Mouse (Mus musculus): ENCODE measurements at regions not wholly inside any gene's neighbourhood (a gene's known extent, or its start where the extent isn't known, plus 50 kb on each side); places are given as distances from the start of the nearest gene placed in this dataset.
A peak's percentile ranks its signal among the peaks of the same experiment; 100 is the strongest.

- DNase-seq (ENCODE audit: low read depth, low spot score), result no peak
These were observed 55.3 kb upstream of the Plcb1 start for GRCm38 (mm10) chr2:134730547-134730946.

- no peak for DNase-seq (ENCODE audit: low read depth, low spot score)
These were observed 59.2 kb upstream of the Plcb1 start for GRCm38 (mm10) chr2:134726713-134727112.

GRCm38 (mm10) chr2:134724071-134724470 lies 61.8 kb upstream of the Plcb1 start:
- no peak for DNase-seq (ENCODE audit: low read depth, low spot score)

GRCm38 (mm10) chr2:134717815-134718362 lies 68.0 kb upstream of the Plcb1 start:
- peak; percentile 7 for DNase-seq (ENCODE audit: low read depth, low spot score)

- DNase-seq (ENCODE audit: low read depth, low spot score), result no peak
These were observed 69.3 kb upstream of the Plcb1 start for GRCm38 (mm10) chr2:134716531-134716930.

- DNase-seq (ENCODE audit: low read depth, low spot score), result no peak
These were observed 70.1 kb upstream of the Tmx4 start for GRCm38 (mm10) chr2:134714001-134714400.

GRCm38 (mm10) chr2:134708754-134709153 lies 64.8 kb upstream of the Tmx4 start:
- no peak for DNase-seq (ENCODE audit: low read depth, low spot score)

- DNase-seq (ENCODE audit: low read depth, low spot score), result no peak
These were observed 59.1 kb upstream of the Tmx4 start for GRCm38 (mm10) chr2:134703067-134703466.

- DNase-seq (ENCODE audit: low read depth, low spot score), result no peak
These were observed 53.5 kb upstream of the Tmx4 start for GRCm38 (mm10) chr2:134697424-134697823.

GRCm38 (mm10) chr2:134696394-134696793 lies 52.4 kb upstream of the Tmx4 start:
- DNase-seq (ENCODE audit: low read depth, low spot score), result no peak
